Mouse (Mus musculus): ENCODE data around the gene Gtf2ird1. TPM values are rescaled to one million over a fixed set of nuclear protein-coding genes. Genes with fewer than 3 reads are reported as not detected.

Gtf2ird1 gene
- polyA plus RNA-seq (2015; fragmentation: Nextera tagmentation; extraction: Ambion mirVana), result 58.8 and 67.5 TPM in 2 replicates

DNA sequence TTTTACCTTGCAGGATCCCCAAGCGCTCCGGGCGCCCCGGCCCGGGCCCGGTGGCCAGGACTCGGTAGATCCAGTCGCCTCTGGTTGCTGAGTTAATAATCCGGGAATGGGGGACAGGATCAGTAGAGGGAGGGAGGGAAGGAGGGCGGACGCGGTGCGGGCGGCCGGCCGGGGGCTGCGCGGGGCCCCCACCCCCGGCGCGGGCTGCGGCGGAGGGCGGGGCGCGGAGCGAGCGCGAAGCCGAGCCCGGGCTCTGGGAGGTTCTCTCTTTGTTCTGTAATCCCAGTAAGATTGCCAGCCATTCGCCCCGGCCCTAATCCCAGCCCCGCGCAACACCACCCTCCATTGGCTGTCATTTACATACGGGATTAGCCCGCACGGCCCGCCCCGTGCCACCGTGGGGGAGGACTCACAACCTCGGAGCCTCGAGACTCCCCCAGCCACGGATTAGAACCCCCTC, at the start of gene Gtf2ird1:
TSS of gene Gtf2ird1 (minus strand) at position 214 of the 460 bp plus-strand sequence.
- Histone ChIP-seq H3K9me3 (ENCODE audit: control insufficient read depth, low read length) (no peaks in the 10 kb centered on the region), H3K9ac (ENCODE audit: low read length) (peak within 1 kb of the TSS; percentile 88), H3K27ac (ENCODE audit: low read length) (peak within 1 kb of the TSS; percentile 80), H3K4me1 (replicated peaks; ENCODE audit: control insufficient read depth, insufficient read depth, low read length) (peaks cover 19% of the 10 kb centered on the region), H3K27me3 (ENCODE audit: control insufficient read depth, insufficient read depth, low read depth, low read length) (no peaks in the 10 kb centered on the region), H3K36me3 (ENCODE audit: control insufficient read depth, insufficient read depth, low read length) (peaks cover 3% of the 10 kb centered on the region), H3K4me3 (ENCODE audit: low read length) (peak within 1 kb of the TSS; percentile 60), H3K4me2 (ENCODE audit: low read depth, low read length) (peak within 1 kb of the TSS; percentile 83)
- WGBS, result under 1% methylated on average over 44 of the region's 44 CpGs
- ATAC-seq (ENCODE audit: low read depth), result peak; percentile 81

- no peak for ATAC-seq (ENCODE audit: low read depth)
- H3K4me1 ChIP-seq (replicated peaks; ENCODE audit: control insufficient read depth, insufficient read depth, low read length), result no peaks in the 10 kb centered on the region
- no peaks in the 10 kb centered on the region for H3K27me3 ChIP-seq (ENCODE audit: control insufficient read depth, insufficient read depth, low read depth, low read length)
- no peak overlapping the region for H3K9ac ChIP-seq (ENCODE audit: low read length)
- H3K27ac ChIP-seq (ENCODE audit: low read length), result no peak overlapping the region
- H3K36me3 ChIP-seq (ENCODE audit: control insufficient read depth, insufficient read depth, low read length), result peaks cover 23% of the 10 kb centered on the region
- no peak overlapping the region for H3K4me3 ChIP-seq (ENCODE audit: low read length)
- no peaks in the 10 kb centered on the region for H3K9me3 ChIP-seq (ENCODE audit: control insufficient read depth, low read length)
- no peak overlapping the region for H3K4me2 ChIP-seq (ENCODE audit: low read depth, low read length)
- WGBS, result 65% methylated on average over 9 of the region's 9 CpGs
Measured at GRCm38 (mm10) chr5:134505810-134506292, 49.3 kb upstream of the Gtf2ird1 start.

GRCm38 (mm10) chr5:134502591-134502990, 46.1 kb upstream of the Gtf2ird1 start:
- no peaks in the 10 kb centered on the region for H3K4me1 ChIP-seq (replicated peaks; ENCODE audit: control insufficient read depth, insufficient read depth, low read length)
- no peaks in the 10 kb centered on the region for H3K9me3 ChIP-seq (ENCODE audit: control insufficient read depth, low read length)
- ATAC-seq (ENCODE audit: low read depth), result no peak
- no peak overlapping the region for H3K9ac ChIP-seq (ENCODE audit: low read length)
- no peak overlapping the region for H3K4me3 ChIP-seq (ENCODE audit: low read length)
- 94% methylated on average over 18 of the region's 18 CpGs for WGBS
- peaks cover 19% of the 10 kb centered on the region for H3K36me3 ChIP-seq (ENCODE audit: control insufficient read depth, insufficient read depth, low read length)
- H3K27me3 ChIP-seq (ENCODE audit: control insufficient read depth, insufficient read depth, low read depth, low read length), result no peaks in the 10 kb centered on the region
- no peak overlapping the region for H3K27ac ChIP-seq (ENCODE audit: low read length)
- no peak overlapping the region for H3K4me2 ChIP-seq (ENCODE audit: low read depth, low read length)

DNA sequence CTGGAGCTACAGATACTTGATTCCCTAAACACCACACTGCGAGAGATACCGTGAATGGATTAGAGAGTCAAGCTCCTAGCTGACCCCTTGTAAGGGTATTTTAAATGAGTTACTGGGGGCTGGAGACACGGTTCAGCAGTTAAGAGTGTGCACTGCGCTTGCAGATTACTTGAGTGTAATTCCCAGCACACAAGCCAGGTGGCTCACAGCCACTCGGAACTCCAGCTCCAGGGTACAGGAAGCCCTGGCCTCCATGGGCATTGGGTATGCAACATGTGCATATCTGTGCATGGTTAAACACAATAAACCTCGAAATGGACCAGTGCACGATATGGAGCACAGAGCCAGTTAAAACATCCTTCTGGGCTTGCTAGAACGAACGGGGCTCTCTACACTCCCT, 44.9 kb upstream of the Gtf2ird1 start:
- Histone ChIP-seq H3K9me3 (ENCODE audit: control insufficient read depth, low read length) (no peaks in the 10 kb centered on the region), H3K27ac (ENCODE audit: low read length) (no peak overlapping the region), H3K36me3 (ENCODE audit: control insufficient read depth, insufficient read depth, low read length) (peaks cover 27% of the 10 kb centered on the region), H3K4me1 (replicated peaks; ENCODE audit: control insufficient read depth, insufficient read depth, low read length) (no peaks in the 10 kb centered on the region), H3K9ac (ENCODE audit: low read length) (no peak overlapping the region), H3K4me3 (ENCODE audit: low read length) (no peak overlapping the region), H3K4me2 (ENCODE audit: low read depth, low read length) (no peak overlapping the region), H3K27me3 (ENCODE audit: control insufficient read depth, insufficient read depth, low read depth, low read length) (no peaks in the 10 kb centered on the region)
- ATAC-seq (ENCODE audit: low read depth), result no peak
- 86% methylated on average over 9 of the region's 9 CpGs for WGBS

DNA sequence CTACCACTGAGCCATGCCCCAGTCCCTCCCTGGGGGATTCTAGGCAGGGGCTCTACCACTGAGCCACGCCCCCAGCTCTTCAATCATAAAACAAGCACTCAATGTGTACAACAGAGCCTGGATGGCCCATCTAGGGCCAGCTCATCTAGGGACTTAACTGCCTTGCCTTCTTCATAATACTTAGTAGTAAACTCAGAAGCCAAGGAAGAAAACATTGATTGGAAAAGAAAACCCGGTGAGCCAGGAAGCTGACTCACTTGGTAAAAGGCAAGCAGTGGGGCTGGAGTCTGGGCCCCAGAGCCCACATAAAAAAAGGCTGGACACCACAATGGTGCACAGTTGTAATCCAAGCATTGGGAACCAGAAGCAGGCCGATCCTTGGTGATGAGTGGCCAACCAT, 44.2 kb upstream of the Gtf2ird1 start:
- H3K27ac ChIP-seq (ENCODE audit: low read length), result no peak overlapping the region
- ATAC-seq (ENCODE audit: low read depth), result no peak
- H3K4me1 ChIP-seq (replicated peaks; ENCODE audit: control insufficient read depth, insufficient read depth, low read length), result no peaks in the 10 kb centered on the region
- no peaks in the 10 kb centered on the region for H3K27me3 ChIP-seq (ENCODE audit: control insufficient read depth, insufficient read depth, low read depth, low read length)
- peaks cover 27% of the 10 kb centered on the region for H3K36me3 ChIP-seq (ENCODE audit: control insufficient read depth, insufficient read depth, low read length)
- no peak overlapping the region for H3K9ac ChIP-seq (ENCODE audit: low read length)
- WGBS, result 92% methylated on average over 3 of the region's 3 CpGs
- H3K4me3 ChIP-seq (ENCODE audit: low read length), result no peak overlapping the region
- no peak overlapping the region for H3K4me2 ChIP-seq (ENCODE audit: low read depth, low read length)
- H3K9me3 ChIP-seq (ENCODE audit: control insufficient read depth, low read length), result no peaks in the 10 kb centered on the region

GRCm38 (mm10) chr5:134500062-134500461, 43.5 kb upstream of the Gtf2ird1 start:
- Histone ChIP-seq H3K9ac (ENCODE audit: low read length) (no peak overlapping the region), H3K4me3 (ENCODE audit: low read length) (no peak overlapping the region), H3K27me3 (ENCODE audit: control insufficient read depth, insufficient read depth, low read depth, low read length) (no peaks in the 10 kb centered on the region), H3K36me3 (ENCODE audit: control insufficient read depth, insufficient read depth, low read length) (peaks cover 27% of the 10 kb centered on the region), H3K9me3 (ENCODE audit: control insufficient read depth, low read length) (no peaks in the 10 kb centered on the region), H3K4me1 (replicated peaks; ENCODE audit: control insufficient read depth, insufficient read depth, low read length) (no peaks in the 10 kb centered on the region), H3K4me2 (ENCODE audit: low read depth, low read length) (no peak overlapping the region), H3K27ac (ENCODE audit: low read length) (no peak overlapping the region)
- WGBS, result 80% methylated on average over 4 of the region's 4 CpGs
- no peak for ATAC-seq (ENCODE audit: low read depth)

DNA sequence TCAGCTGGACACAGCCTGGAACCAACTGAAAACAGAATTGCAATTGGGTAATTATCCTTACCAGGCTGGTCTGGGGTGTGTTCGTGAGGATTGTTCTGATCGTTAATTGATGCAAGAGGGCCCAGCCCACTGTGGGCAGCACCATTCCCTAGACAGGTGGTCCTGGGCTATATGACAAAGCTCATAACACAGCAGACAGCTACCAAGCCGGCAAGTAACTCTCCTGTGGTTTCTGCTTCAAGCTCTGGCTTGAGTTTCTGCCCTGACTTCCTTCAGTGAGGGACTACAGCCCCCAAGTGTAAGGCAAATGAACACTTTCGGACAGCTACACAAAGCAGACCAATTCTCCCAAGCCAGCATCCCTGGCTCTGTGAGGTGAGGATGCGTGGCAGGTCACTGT, 40.5 kb upstream of the Gtf2ird1 start:
- Histone ChIP-seq H3K4me3 (ENCODE audit: low read length) (no peak overlapping the region), H3K4me1 (replicated peaks; ENCODE audit: control insufficient read depth, insufficient read depth, low read length) (peaks cover 5% of the 10 kb centered on the region; the same call in 1 of the 2 replicates), H3K27ac (ENCODE audit: low read length) (no peak overlapping the region), H3K9ac (ENCODE audit: low read length) (no peak overlapping the region), H3K4me2 (ENCODE audit: low read depth, low read length) (no peak overlapping the region), H3K9me3 (ENCODE audit: control insufficient read depth, low read length) (no peaks in the 10 kb centered on the region), H3K27me3 (ENCODE audit: control insufficient read depth, insufficient read depth, low read depth, low read length) (no peaks in the 10 kb centered on the region), H3K36me3 (ENCODE audit: control insufficient read depth, insufficient read depth, low read length) (peaks cover 19% of the 10 kb centered on the region)
- no peak for ATAC-seq (ENCODE audit: low read depth)
- 95% methylated on average over 5 of the region's 5 CpGs for WGBS

GRCm38 (mm10) chr5:134495796-134496195, 39.3 kb upstream of the Gtf2ird1 start:
- Histone ChIP-seq H3K4me3 (ENCODE audit: low read length) (no peak overlapping the region), H3K9ac (ENCODE audit: low read length) (no peak overlapping the region), H3K4me1 (replicated peaks; ENCODE audit: control insufficient read depth, insufficient read depth, low read length) (peaks cover 8% of the 10 kb centered on the region; the same call in 1 of the 2 replicates), H3K27me3 (ENCODE audit: control insufficient read depth, insufficient read depth, low read depth, low read length) (no peaks in the 10 kb centered on the region), H3K36me3 (ENCODE audit: control insufficient read depth, insufficient read depth, low read length) (peaks cover 18% of the 10 kb centered on the region), H3K4me2 (ENCODE audit: low read depth, low read length) (no peak overlapping the region), H3K9me3 (ENCODE audit: control insufficient read depth, low read length) (no peaks in the 10 kb centered on the region), H3K27ac (ENCODE audit: low read length) (no peak overlapping the region)
- 53% methylated on average over 4 of the region's 4 CpGs for WGBS
- no peak for ATAC-seq (ENCODE audit: low read depth)

GRCm38 (mm10) chr5:134494142-134494541, 37.6 kb upstream of the Gtf2ird1 start:
- Histone ChIP-seq H3K9me3 (ENCODE audit: control insufficient read depth, low read length) (no peaks in the 10 kb centered on the region), H3K4me2 (ENCODE audit: low read depth, low read length) (no peak overlapping the region), H3K27me3 (ENCODE audit: control insufficient read depth, insufficient read depth, low read depth, low read length) (no peaks in the 10 kb centered on the region), H3K4me3 (ENCODE audit: low read length) (no peak overlapping the region), H3K27ac (ENCODE audit: low read length) (no peak overlapping the region), H3K4me1 (replicated peaks; ENCODE audit: control insufficient read depth, insufficient read depth, low read length) (peaks cover 8% of the 10 kb centered on the region), H3K36me3 (ENCODE audit: control insufficient read depth, insufficient read depth, low read length) (peaks cover 24% of the 10 kb centered on the region), H3K9ac (ENCODE audit: low read length) (peak overlapping the region; percentile 32; the same call in 1 of the 2 replicates)
- ATAC-seq (ENCODE audit: low read depth), result peak; percentile 64; the same call in 1 of the 2 replicates
- WGBS, result 52% methylated on average over 11 of the region's 11 CpGs
